ENCODE assay signal across 7 mouse cellular contexts in genomic region chr1:37889206-37889605, GRCm38 (mm10). TPM values are rescaled to one million over a fixed set of nuclear protein-coding genes. Genes with fewer than 3 reads are reported as not detected.
DNase-seq lines count a peak whose midpoint lies in the region; ATAC-seq and TF ChIP-seq lines count a peak whose summit lies in the region.

No protein-coding gene starts in this region.

- no peak overlapping the region for H3K27ac ChIP-seq in neural tube, embryonic 11.5 days (ENCODE audit: low read depth, low read length)
- H3K27ac ChIP-seq in embryonic fibroblast, embryonic 13.5 days (ENCODE audit: insufficient read depth, low read length), result no peak overlapping the region
- no peak overlapping the region for H3K27ac ChIP-seq in limb, embryonic 13.5 days
- H3K27ac ChIP-seq in stomach, postnatal 0 days (replicated peaks), result peak overlapping the region; percentile 86; the same call in 1 of the 2 replicates

- no peak for TF ChIP-seq POLR2A in embryonic fibroblast, embryonic 13.5 days (IDR thresholded peaks at IDR 0.05; ENCODE audit: low read depth, low read length)

- no peaks in the 10 kb centered on the region for H3K9me3 ChIP-seq in neural tube, embryonic 11.5 days (ENCODE audit: control insufficient read depth, low read length)
- no peaks in the 10 kb centered on the region for H3K9me3 ChIP-seq in limb, embryonic 13.5 days
- no peaks in the 10 kb centered on the region for H3K9me3 ChIP-seq in stomach, postnatal 0 days (ENCODE audit: control insufficient read depth, low read length)

- no peak for TF ChIP-seq EP300 in stomach, postnatal 0 days (optimal IDR thresholded peaks at IDR 0.05)

- peak overlapping the region; percentile 52 for H3K4me3 ChIP-seq in neural tube, embryonic 11.5 days (ENCODE audit: low read depth, low read length)
- peak overlapping the region; percentile 85 for H3K4me3 ChIP-seq in embryonic fibroblast, embryonic 13.5 days (ENCODE audit: insufficient read depth, low read length)
- H3K4me3 ChIP-seq in limb, embryonic 13.5 days, result peak overlapping the region; percentile 69
- peak overlapping the region; percentile 70 for H3K4me3 ChIP-seq in stomach, postnatal 0 days (ENCODE audit: low read depth, low read length)

- H3K4me1 ChIP-seq in neural tube, embryonic 11.5 days (ENCODE audit: control insufficient read depth, insufficient read depth, low read length), result peaks cover 3% of the 10 kb centered on the region
- H3K4me1 ChIP-seq in embryonic fibroblast, embryonic 13.5 days (ENCODE audit: control insufficient read depth, insufficient read depth, low read length), result peaks cover 9% of the 10 kb centered on the region
- peaks cover 19% of the 10 kb centered on the region for H3K4me1 ChIP-seq in limb, embryonic 13.5 days
- H3K4me1 ChIP-seq in stomach, postnatal 0 days (replicated peaks; ENCODE audit: control insufficient read depth, insufficient read depth), result no peaks in the 10 kb centered on the region; the same call in 1 of the 2 replicates

- peak overlapping the region; percentile 61 for H3K4me2 ChIP-seq in neural tube, embryonic 11.5 days (ENCODE audit: low read depth)
- peak overlapping the region; percentile 89 for H3K4me2 ChIP-seq in limb, embryonic 13.5 days (replicated peaks)
- peak overlapping the region; percentile 81 for H3K4me2 ChIP-seq in stomach, postnatal 0 days (replicated peaks; ENCODE audit: low read depth)

- 79% methylated on average over 7 of the region's 7 CpGs for WGBS in neural tube, embryonic 11.5 days
- WGBS in limb, embryonic 13.5 days, result 77% methylated on average over 7 of the region's 7 CpGs
- 76% methylated on average over 7 of the region's 7 CpGs for WGBS in stomach, postnatal 0 days

- no peak for DNase-seq in neural tube, embryonic 11.5 days (ENCODE audit: low spot score)
- DNase-seq in neural tube, embryonic 10.5 days (ENCODE audit: extremely low spot score, low spot score), result no peak
- DNase-seq in stomach, postnatal 0 days (ENCODE audit: low spot score), result no peak
- no peak for DNase-seq in adrenal gland, adult 2 months
- no peak for DNase-seq in right cerebral cortex, postnatal 14 days

- ATAC-seq in neural tube, embryonic 11.5 days (ENCODE audit: insufficient read depth, low FRiP score, low TSS enrichment), result no peak
- ATAC-seq in limb, embryonic 13.5 days (ENCODE audit: low FRiP score, low read depth), result no peak
- ATAC-seq in stomach, postnatal 0 days (ENCODE audit: low FRiP score, low TSS enrichment), result no peak

- no peak for TF ChIP-seq CTCF in embryonic fibroblast, embryonic 13.5 days (IDR thresholded peaks at IDR 0.05; ENCODE audit: borderline replicate concordance, insufficient read depth, low read length)
- TF ChIP-seq CTCF in stomach, postnatal 0 days (IDR thresholded peaks at IDR 0.05; ENCODE audit: low read depth), result no peak

- H3K27me3 ChIP-seq in neural tube, embryonic 11.5 days (ENCODE audit: control insufficient read depth, insufficient read depth, low read length), result no peaks in the 10 kb centered on the region
- no peaks in the 10 kb centered on the region for H3K27me3 ChIP-seq in limb, embryonic 13.5 days
- H3K27me3 ChIP-seq in stomach, postnatal 0 days (ENCODE audit: control insufficient read depth, insufficient read depth, low read length), result no peaks in the 10 kb centered on the region

- H3K36me3 ChIP-seq in neural tube, embryonic 11.5 days (ENCODE audit: control insufficient read depth, insufficient read depth, low read length), result no peaks in the 10 kb centered on the region
- peaks cover 13% of the 10 kb centered on the region for H3K36me3 ChIP-seq in limb, embryonic 13.5 days
- no peaks in the 10 kb centered on the region for H3K36me3 ChIP-seq in stomach, postnatal 0 days (ENCODE audit: control insufficient read depth, insufficient read depth, low read length)

- H3K9ac ChIP-seq in neural tube, embryonic 11.5 days (ENCODE audit: low read length), result no peak overlapping the region
- peak overlapping the region; percentile 75 for H3K9ac ChIP-seq in limb, embryonic 13.5 days
- peak overlapping the region; percentile 59 for H3K9ac ChIP-seq in stomach, postnatal 0 days (ENCODE audit: low read length)

RNA-seq across cellular contexts. Expression of gene Mitd1, which starts 1.0 kb away (rescaled TPM):
- polyA plus RNA-seq in neural tube, embryonic 11.5 days (2014; fragmentation: Nextera tagmentation; extraction: Ambion mirVana), result 23.4 and 23.9 TPM in 2 replicates
- polyA plus RNA-seq in embryonic fibroblast, embryonic 13.5 days (2011; ENCODE audit: insufficient read length, low read depth, missing spikeins), result 28.4 and 29.2 TPM in 2 replicates
- polyA plus RNA-seq in limb, embryonic 13.5 days (2015; fragmentation: Nextera tagmentation; extraction: Ambion mirVana), result 25.6 and 27.2 TPM in 2 replicates
- polyA plus RNA-seq in stomach, postnatal 0 days (2015; fragmentation: Nextera tagmentation; extraction: Ambion mirVana), result 21.5 and 22.7 TPM in 2 replicates
- total RNA-seq in adrenal gland, adult 2 months (2021), result 1 to 10 TPM; 8.4 to 9.8 TPM
- polyA plus RNA-seq in adrenal gland, adult 2 months (2012; rRNA removed), result 1.1 and 2.0 TPM in 2 replicates

RNA-seq across cellular contexts. Expression of gene Mrpl30, which starts 1.1 kb away (rescaled TPM):
- polyA plus RNA-seq in neural tube, embryonic 11.5 days (2014; fragmentation: Nextera tagmentation; extraction: Ambion mirVana), result 219 and 231 TPM in 2 replicates
- 158 and 204 TPM in 2 replicates for polyA plus RNA-seq in embryonic fibroblast, embryonic 13.5 days (2011; ENCODE audit: insufficient read length, low read depth, missing spikeins)
- 245 and 275 TPM in 2 replicates for polyA plus RNA-seq in limb, embryonic 13.5 days (2015; fragmentation: Nextera tagmentation; extraction: Ambion mirVana)
- polyA plus RNA-seq in stomach, postnatal 0 days (2015; fragmentation: Nextera tagmentation; extraction: Ambion mirVana), result 235 and 236 TPM in 2 replicates
- 100 to 1,000 TPM; 215 to 228 TPM for total RNA-seq in adrenal gland, adult 2 months (2021)
- polyA plus RNA-seq in adrenal gland, adult 2 months (2012; rRNA removed), result 46.2 and 56.0 TPM in 2 replicates

RNA-seq across cellular contexts. Expression of gene Lipt1, which starts 17.7 kb away (rescaled TPM):
- 7.6 and 7.8 TPM in 2 replicates for polyA plus RNA-seq in neural tube, embryonic 11.5 days (2014; fragmentation: Nextera tagmentation; extraction: Ambion mirVana)
- polyA plus RNA-seq in embryonic fibroblast, embryonic 13.5 days (2011; ENCODE audit: insufficient read length, low read depth, missing spikeins), result 5.6 and 6.9 TPM in 2 replicates
- 8.5 and 9.2 TPM in 2 replicates for polyA plus RNA-seq in limb, embryonic 13.5 days (2015; fragmentation: Nextera tagmentation; extraction: Ambion mirVana)
- polyA plus RNA-seq in stomach, postnatal 0 days (2015; fragmentation: Nextera tagmentation; extraction: Ambion mirVana), result 6.6 and 7.1 TPM in 2 replicates
- total RNA-seq in adrenal gland, adult 2 months (2021), result 10 to 100 TPM; 13.4 to 22.6 TPM
- polyA plus RNA-seq in adrenal gland, adult 2 months (2012; rRNA removed), result 1.3 TPM in 2 replicates

RNA-seq across cellular contexts. Expression of gene Tsga10, which starts 23.0 kb away (rescaled TPM):
- 15.8 and 16.7 TPM in 2 replicates for polyA plus RNA-seq in neural tube, embryonic 11.5 days (2014; fragmentation: Nextera tagmentation; extraction: Ambion mirVana)
- polyA plus RNA-seq in embryonic fibroblast, embryonic 13.5 days (2011; ENCODE audit: insufficient read length, low read depth, missing spikeins), result 3.1 and 3.3 TPM in 2 replicates
- 5.8 and 7.5 TPM in 2 replicates for polyA plus RNA-seq in limb, embryonic 13.5 days (2015; fragmentation: Nextera tagmentation; extraction: Ambion mirVana)
- 2.1 and 2.2 TPM in 2 replicates for polyA plus RNA-seq in stomach, postnatal 0 days (2015; fragmentation: Nextera tagmentation; extraction: Ambion mirVana)
- 1 to 10 TPM; 5.4 to 5.8 TPM for total RNA-seq in adrenal gland, adult 2 months (2021)
- polyA plus RNA-seq in adrenal gland, adult 2 months (2012; rRNA removed), result 0.06 and 0.15 TPM in 2 replicates

RNA-seq across cellular contexts. Expression of gene Lyg2, which starts 27.1 kb away (rescaled TPM):
- not detected in 2 replicates for polyA plus RNA-seq in neural tube, embryonic 11.5 days (2014; fragmentation: Nextera tagmentation; extraction: Ambion mirVana)
- not detected in 2 replicates for polyA plus RNA-seq in embryonic fibroblast, embryonic 13.5 days (2011; ENCODE audit: insufficient read length, low read depth, missing spikeins)
- not detected in 2 replicates for polyA plus RNA-seq in limb, embryonic 13.5 days (2015; fragmentation: Nextera tagmentation; extraction: Ambion mirVana)
- not detected in 2 replicates for polyA plus RNA-seq in stomach, postnatal 0 days (2015; fragmentation: Nextera tagmentation; extraction: Ambion mirVana)
- total RNA-seq in adrenal gland, adult 2 months (2021), result not detected
- polyA plus RNA-seq in adrenal gland, adult 2 months (2012; rRNA removed), result not detected in 2 replicates
